Mouse (Mus musculus) liver, embryonic 14.5 days (tissue): ENCODE results near the gene Zc3h12c. TPM values are rescaled to one million over a fixed set of nuclear protein-coding genes. Genes with fewer than 3 reads are reported as not detected.
A peak's percentile ranks its signal among the peaks of the same experiment; 100 is the strongest.

Source experiments
- ATAC-seq: fragments of 200-750 bp; cut with Nextera tagmentation; 2 replicates; pipeline ENCODE4 v1.8.0; 2017; ENCODE audit warnings: moderate number of reproducible peaks, mild to moderate bottlenecking, moderate library complexity; ENCODE audit not compliant: insufficient read depth
- DNase-seq, 3 experiments: peaks; one replicate each; pipeline ENCODE4 v3.0.0-alpha.2; 2012 to 2013; ENCODE audit warnings: low read depth in 3 of 3, low spot score in 3 of 3
- H3K27ac ChIP-seq: fragments of 300-500 bp; sonication (generic); 2 replicates; pipeline ENCODE4 v1.5.1; 2014; ENCODE audit warnings: moderate library complexity, mild to moderate bottlenecking, control low read depth, inconsistent platforms
- H3K27me3 ChIP-seq: fragments of 300-500 bp; sonication (generic); 2 replicates; pipeline ENCODE4 v1.6.1; 2014; ENCODE audit warnings: mild to moderate bottlenecking, low read length, moderate library complexity; ENCODE audit not compliant: control insufficient read depth, insufficient read depth
- H3K36me3 ChIP-seq: fragments of 300-500 bp; sonication (generic); replicated peaks from 2 replicates; pipeline ENCODE4 v1.6.1; 2014; ENCODE audit warnings: low read depth; ENCODE audit not compliant: control insufficient read depth, insufficient read depth
- H3K4me1 ChIP-seq, 2 experiments: fragments of 200-500 bp in 1 of 2; fragments of 300-500 bp in 1 of 2; sonication (generic) in 1 of 2; replicated peaks; 2 replicates each; pipeline ENCODE4 v1.6.1; 2012 to 2014; ENCODE audit warnings: antibody characterized with exemption in 1 of 2, inconsistent platforms in 1 of 2, low read length in 1 of 2; ENCODE audit not compliant: control insufficient read depth in 2 of 2, insufficient read depth in 2 of 2
- H3K4me2 ChIP-seq: fragments of 300-500 bp; sonication (generic); 2 replicates; pipeline ENCODE4 v1.6.1; 2014; ENCODE audit warnings: low read depth, mild to moderate bottlenecking, control low read depth, moderate library complexity
- H3K4me3 ChIP-seq, 2 experiments: fragments of 200-500 bp in 1 of 2; fragments of 300-500 bp in 1 of 2; sonication (generic) in 1 of 2; 2 replicates each; pipeline ENCODE4 v1.5.1; 2012 to 2014; ENCODE audit warnings: low read depth in 2 of 2, low read length in 2 of 2, mild to moderate bottlenecking in 2 of 2, control low read depth in 1 of 2, inconsistent platforms in 1 of 2, moderate library complexity in 1 of 2; ENCODE audit not compliant: insufficient read depth in 1 of 2
- H3K9ac ChIP-seq: fragments of 300-500 bp; sonication (generic); replicated peaks from 2 replicates; pipeline ENCODE4 v1.6.1; 2014; ENCODE audit warnings: mild to moderate bottlenecking, control low read depth, moderate library complexity
- H3K9me3 ChIP-seq: fragments of 300-500 bp; sonication (generic); 2 replicates; pipeline ENCODE4 v1.6.1; 2016; ENCODE audit warnings: low read length, mixed read lengths; ENCODE audit not compliant: control insufficient read depth
- CTCF ChIP-seq: IDR thresholded peaks from 2 replicates; pipeline ENCODE4 v1.5.1; 2016; ENCODE audit warnings: antibody characterized with exemption, low read depth, control low read depth
- EP300 ChIP-seq: IDR thresholded peaks from 2 replicates; pipeline ENCODE4 v1.6.1; 2016; ENCODE audit warnings: antibody characterized with exemption, low read depth
- WGBS: fragments of 180-500 bp; shearing (Covaris S2); extraction: QIAGEN DNeasy Blood & Tissue Kit; methylation state at CpG from one replicate; pipeline ENCODE4 v1.1.7; 2014; ENCODE audit not compliant: insufficient replicate concordance; 5-methylcytosine and 5-hydroxymethylcytosine counted together
- polyA plus RNA-seq, 2 experiments: library from polyadenylated mRNA; depleted of rRNA in 1 of 2; stranded (reverse) in 1 of 2; unstranded in 1 of 2; fragments of >200 nt; fragmentation: Nextera tagmentation in 1 of 2; extraction: Ambion mirVana in 1 of 2; gene quantifications; 2 replicates each; pipeline versions ENCODE4 v1.2.1 to v1.2.3; 2012 to 2014

Zc3h12c gene
- polyA plus RNA-seq, 2 experiments = 0.38 to 0.53 TPM

DNA sequence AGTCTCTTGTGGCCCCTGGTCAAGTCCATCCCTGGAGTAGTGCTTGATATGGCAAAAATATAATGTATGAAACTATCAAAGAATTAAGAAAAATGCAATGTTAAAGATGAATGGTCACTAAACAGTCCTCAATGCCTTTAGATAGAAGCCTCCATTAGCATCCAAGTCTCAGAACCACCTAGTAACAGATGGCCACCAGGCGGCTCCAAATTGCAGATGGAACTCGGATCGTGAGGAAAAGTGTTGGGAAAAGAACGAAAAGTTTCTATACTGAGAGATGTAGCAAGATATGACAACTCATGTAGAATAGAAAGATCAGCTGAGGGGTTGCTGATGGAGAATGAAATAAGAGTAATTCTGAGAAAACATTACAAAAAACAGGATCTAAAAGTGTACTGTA lies 38.0 kb downstream of the Zc3h12c start:
- H3K36me3 ChIP-seq = no peaks in the 10 kb centered on the region
- no peak overlapping the region for H3K4me3 ChIP-seq
- no peaks in the 10 kb centered on the region for H3K9me3 ChIP-seq
- no peaks in the 10 kb centered on the region for H3K27me3 ChIP-seq
- H3K9ac ChIP-seq = no peak overlapping the region
- no peak for ATAC-seq
- TF ChIP-seq CTCF = no peak
- TF ChIP-seq EP300 = no peak
- H3K27ac ChIP-seq = no peak overlapping the region
- WGBS = 76% methylated on average over 4 of the region's 4 CpGs
- no peak for DNase-seq
- 0 out of 4 replicates have a peak, but pooled peaks cover 0 to 2% of the 10 kb centered on the region in 2 experiments for H3K4me1 ChIP-seq
- no peak overlapping the region for H3K4me2 ChIP-seq

DNA sequence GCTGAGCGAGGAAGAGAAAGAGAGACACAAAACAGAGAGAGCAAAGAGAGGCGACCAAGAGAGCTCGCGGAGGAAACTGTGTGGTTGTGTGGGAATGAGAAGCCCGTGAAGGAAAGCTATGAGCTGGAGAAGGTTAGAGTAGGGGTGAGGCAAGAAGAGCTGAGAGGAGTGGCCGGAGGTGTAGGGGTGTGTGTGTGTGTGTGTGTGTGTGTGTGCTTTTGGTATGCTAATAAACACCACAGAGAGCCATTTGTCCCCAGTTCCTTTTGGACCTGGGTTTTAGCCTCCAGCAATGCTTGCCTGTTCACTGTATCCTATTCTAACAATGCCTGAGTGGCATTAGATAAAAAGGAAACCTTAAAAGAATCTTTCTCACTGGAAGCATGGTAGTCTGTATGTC lies 43.1 kb downstream of the Zc3h12c start:
- Histone ChIP-seq H3K4me3 (no peak overlapping the region), H3K27ac (no peak overlapping the region), H3K4me1 (no peaks in the 10 kb centered on the region), H3K9ac (no peak overlapping the region), H3K4me2 (no peak overlapping the region), H3K36me3 (no peaks in the 10 kb centered on the region), H3K9me3 (no peaks in the 10 kb centered on the region), H3K27me3 (no peaks in the 10 kb centered on the region)
- DNase-seq (no peak), ATAC-seq (no peak)
- TF ChIP-seq EP300 (no peak), CTCF (no peak)
- WGBS = 75% methylated on average over 6 of the region's 6 CpGs

DNA sequence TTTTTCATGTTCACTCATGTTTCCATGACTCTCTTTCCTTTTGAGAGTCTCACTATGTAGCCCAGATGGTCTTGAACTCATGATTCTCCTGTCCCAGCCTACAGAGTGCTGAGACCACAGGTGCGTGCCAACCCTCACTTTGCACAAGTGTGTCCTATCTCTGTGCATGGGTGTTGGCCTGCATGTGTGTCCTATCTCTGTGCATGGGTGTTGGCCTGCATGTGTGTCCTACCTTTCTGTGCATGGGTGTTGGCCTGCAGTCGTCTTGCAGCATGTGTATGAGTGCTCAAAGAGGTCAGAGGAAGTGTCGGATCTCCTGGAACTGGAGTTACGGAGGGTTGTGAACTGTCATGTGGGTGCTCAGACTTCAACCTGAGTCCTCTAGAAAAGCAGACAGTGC lies 49.2 kb downstream of the Zc3h12c start:
- Histone ChIP-seq H3K4me1 (peaks cover 0 to 3% of the 10 kb centered on the region in 2 experiments; a peak in 1 of 4 replicates), H3K27me3 (no peaks in the 10 kb centered on the region), H3K36me3 (no peaks in the 10 kb centered on the region), H3K27ac (no peak overlapping the region), H3K4me2 (no peak overlapping the region), H3K4me3 (no peak overlapping the region), H3K9me3 (no peaks in the 10 kb centered on the region), H3K9ac (no peak overlapping the region)
- WGBS = 63% methylated on average over 4 of the region's 4 CpGs
- DNase-seq (no peak), ATAC-seq (no peak)
- TF ChIP-seq EP300 (no peak), CTCF (no peak)

DNA sequence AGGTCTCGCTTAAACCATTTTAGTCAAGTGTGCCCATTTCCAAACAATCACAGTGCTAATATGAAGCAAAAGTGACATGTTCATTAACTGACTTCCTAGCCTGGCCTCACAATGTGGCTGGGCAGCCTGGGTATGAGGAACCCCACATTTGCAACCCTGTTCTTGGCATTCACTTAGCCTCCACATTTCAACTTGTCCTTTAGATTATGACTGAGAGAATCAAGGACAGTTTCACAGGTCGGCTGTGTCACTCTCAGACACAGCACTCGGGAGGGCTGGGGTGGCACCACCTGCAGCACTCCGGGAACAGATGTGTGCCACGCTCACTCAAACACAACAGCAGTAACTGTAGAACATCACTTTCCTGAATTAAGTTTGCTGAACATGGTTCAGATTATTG lies 55.3 kb downstream of the Zc3h12c start:
- Histone ChIP-seq H3K4me1 (peaks cover 0 to 6% of the 10 kb centered on the region in 2 experiments; a peak in 2 of 4 replicates), H3K36me3 (no peaks in the 10 kb centered on the region), H3K9me3 (no peaks in the 10 kb centered on the region), H3K4me3 (no peak overlapping the region), H3K4me2 (no peak overlapping the region), H3K27me3 (no peaks in the 10 kb centered on the region), H3K27ac (no peak overlapping the region), H3K9ac (no peak overlapping the region)
- no peak for DNase-seq
- TF ChIP-seq CTCF (no peak), EP300 (no peak)
- no peak for ATAC-seq
- 72% methylated on average over 5 of the region's 5 CpGs for WGBS

DNA sequence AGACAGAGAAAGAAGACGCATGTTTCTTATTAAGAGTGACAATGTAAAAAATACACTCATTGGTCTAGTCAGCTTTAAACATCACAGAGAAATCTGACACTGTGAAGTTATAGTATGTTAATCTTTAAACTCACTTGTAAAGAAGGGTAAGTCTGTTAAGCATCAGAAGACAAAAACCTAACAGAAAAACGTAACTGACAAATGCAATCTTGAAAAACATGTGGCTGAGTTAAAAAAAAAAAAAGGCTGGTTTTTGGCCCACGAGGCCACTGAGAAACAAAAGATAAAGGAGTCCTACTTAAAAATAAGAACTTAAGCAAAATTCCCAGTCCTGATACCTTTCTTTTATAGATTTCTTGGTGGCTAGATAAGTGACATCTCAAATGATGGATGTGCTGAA lies 57.6 kb downstream of the Zc3h12c start:
- Histone ChIP-seq H3K9me3 (no peaks in the 10 kb centered on the region), H3K4me3 (no peak overlapping the region), H3K9ac (no peak overlapping the region), H3K27ac (no peak overlapping the region), H3K4me1 (peaks cover 0 to 7% of the 10 kb centered on the region in 2 experiments; a peak in 2 of 4 replicates), H3K36me3 (no peaks in the 10 kb centered on the region), H3K27me3 (no peaks in the 10 kb centered on the region), H3K4me2 (no peak overlapping the region)
- DNase-seq (no peak), ATAC-seq (no peak)
- TF ChIP-seq EP300 (peak; percentile 59), CTCF (no peak)
- WGBS = 26% methylated on average over 3 of the region's 3 CpGs
